Mouse (Mus musculus) ovary, adult 18-20 months (tissue): ENCODE results near the gene Sult1d1.
"Not testable (repeated sequence)": the region's sequence is repeated elsewhere in the genome, so short reads cannot be mapped to it uniquely, and the experiment has no call there.

Source experiments
- DNase-seq: peaks from one replicate; pipeline ENCODE4 v3.0.0; 2022; ENCODE audit warnings: low spot score, mixed read lengths

Gene Sult1d1

DNA sequence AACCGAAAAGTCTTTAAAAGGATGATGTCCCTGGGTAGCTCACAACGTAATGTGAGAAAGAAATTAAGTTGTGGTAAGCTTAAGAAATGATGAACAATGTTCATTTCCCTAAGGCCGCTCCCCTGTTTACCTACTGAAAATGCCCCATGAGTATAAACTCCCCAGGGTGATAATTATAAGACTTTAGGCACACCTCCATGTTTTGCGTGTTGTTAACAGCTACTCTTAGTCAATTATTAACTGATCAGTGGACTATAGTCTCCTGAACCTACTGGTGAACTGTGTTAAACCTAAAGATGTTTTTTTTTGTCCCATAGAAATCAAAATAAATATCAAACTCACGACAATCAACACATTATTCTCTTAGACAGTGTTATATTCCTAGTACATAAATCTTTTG, at the start of gene Sult1d1:
Sult1d1 (minus strand) TSS at position 183 of the 400 bp plus-strand sequence.
- no peak for DNase-seq

- DNase-seq: no peak
These were observed 46.2 kb upstream of the Sult1d1 start for GRCm38 (mm10) chr5:87615128-87615390.

GRCm38 (mm10) chr5:87614364-87615127, 45.7 kb upstream of the Sult1d1 start:
- no peak for DNase-seq

DNA sequence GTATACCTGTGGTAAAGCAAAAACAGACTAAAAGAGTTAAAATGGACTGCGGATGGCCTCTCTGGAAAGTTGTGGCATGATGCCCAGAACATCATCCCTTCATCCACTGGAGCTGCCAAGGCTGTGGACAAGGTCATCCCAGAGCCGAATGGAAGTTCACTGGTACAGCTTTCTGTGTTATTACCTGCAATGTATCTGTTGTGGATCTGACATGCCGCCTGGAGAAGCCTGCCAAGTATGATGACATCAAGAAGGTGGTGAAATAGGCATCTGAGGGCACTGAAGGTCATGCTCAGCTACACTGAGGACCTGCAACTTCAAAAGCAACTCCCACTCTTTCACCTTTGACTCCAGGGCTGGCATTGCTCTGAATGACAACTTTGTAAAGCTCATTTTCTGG, 32.2 kb upstream of the Sult1d1 start:
- DNase-seq: peak; percentile 62

DNA sequence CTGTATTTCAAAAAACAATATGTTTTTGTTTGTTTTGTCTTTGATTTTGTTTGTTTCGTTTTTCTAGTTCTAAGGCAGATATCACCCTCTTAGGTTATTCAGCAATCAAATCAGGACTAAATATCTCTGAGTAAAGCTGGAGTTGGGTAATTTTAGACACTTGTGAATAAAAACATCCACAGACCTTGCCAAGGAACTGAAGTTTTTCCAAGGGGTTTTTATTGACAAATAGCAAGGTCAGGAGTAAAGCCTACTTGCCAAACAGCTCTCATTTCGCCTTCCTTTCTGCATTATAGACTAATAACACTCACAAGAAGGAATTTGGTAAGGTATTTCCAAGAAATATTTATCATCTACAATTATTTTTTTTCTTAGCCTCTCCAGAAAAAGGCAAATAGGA, 29.1 kb upstream of the Sult1d1 start:
- no peak for DNase-seq

- DNase-seq: no peak
These were observed 22.7 kb upstream of the Sult1d1 start, which contains the start of gene Sult1e1 for GRCm38 (mm10) chr5:87591494-87591893. Gene Sult1e1, minus strand, starts transcription at chr5:87591594.

GRCm38 (mm10) chr5:87589916-87590315, 21.1 kb upstream of the Sult1d1 start:
- no peak for DNase-seq

DNA sequence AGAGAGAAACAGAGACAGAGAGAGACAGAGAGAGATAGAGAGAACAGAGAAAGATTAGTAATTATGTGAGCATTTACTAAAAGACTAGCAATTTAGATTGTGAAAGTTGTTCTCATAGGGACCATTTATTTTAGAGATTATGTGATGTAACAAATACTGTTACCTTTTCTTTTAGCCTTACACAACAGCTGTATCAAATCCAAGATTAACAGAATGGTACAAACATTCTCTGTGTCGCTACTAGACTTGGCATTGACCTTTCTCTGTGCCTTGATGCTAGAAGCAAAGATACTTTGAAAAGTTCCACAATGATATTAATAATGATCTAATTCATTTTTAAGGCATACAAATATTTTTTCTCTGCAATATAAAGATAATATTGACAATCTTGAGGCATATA, 11.6 kb upstream of the Sult1d1 start:
- no peak for DNase-seq

DNA sequence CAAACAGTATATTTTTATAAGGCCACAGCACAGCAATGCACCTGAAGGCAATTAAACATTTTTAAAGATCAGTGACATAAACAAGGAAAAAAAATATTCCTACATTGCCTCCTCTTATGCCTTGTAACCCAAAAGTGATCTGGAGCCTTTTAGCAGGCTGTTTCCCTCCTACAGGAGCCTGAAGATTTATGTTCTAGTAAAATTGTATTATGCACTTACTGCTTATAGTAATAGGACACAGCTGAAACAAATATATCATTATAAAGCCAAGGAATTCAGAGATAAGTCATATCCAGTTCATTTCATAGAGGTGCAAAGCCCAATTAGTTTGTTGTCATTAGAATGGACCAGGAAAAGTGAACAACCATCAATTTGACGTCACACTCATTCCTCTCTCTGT, 5.3 kb upstream of the Sult1d1 start:
- DNase-seq: no peak

GRCm38 (mm10) chr5:87573490-87573889, 4.7 kb upstream of the Sult1d1 start:
- DNase-seq: no peak

GRCm38 (mm10) chr5:87572781-87573180, 4.0 kb upstream of the Sult1d1 start:
- no peak for DNase-seq

DNA sequence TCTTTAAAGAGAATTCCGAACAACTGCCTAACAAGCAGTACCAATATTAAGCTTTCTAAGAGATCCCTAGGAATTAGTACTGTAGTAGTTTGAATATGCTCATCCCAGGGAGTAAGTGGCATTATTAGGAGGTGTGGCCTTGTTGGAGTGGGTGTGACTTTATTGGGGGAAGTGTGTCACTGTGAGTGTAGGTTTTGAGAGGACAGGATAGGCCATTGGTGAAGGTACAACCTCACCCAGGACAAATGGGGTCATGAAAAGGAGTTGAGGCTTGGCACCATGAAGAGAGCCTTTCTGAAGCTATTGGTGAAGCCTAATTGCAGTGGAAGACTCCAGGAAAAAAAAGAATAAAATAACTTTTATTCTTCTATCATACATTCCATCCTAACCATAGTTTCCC, 1.5 kb downstream of the Sult1d1 start:
- DNase-seq: no peak

DNA sequence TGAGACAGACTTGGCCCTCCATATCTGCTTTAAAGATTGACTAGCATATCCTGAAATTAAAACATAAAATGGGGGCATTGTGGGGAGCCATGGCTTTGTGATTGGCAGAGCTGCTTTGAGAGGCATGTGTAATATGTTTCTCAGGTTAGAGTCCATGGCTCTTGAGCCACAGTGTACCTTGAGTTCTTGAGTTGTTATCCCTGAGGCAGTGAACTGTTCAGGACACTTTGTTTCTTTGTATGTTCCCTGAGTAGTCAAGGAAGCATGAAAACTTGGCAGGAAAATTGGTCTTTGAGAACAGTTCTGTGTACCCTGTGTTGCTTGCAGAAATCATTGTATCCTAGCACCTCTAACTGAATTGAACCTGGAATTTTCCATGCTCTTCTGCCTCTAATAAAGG, 5.9 kb downstream of the Sult1d1 start:
- DNase-seq: no peak

GRCm38 (mm10) chr5:87562526-87562925, 6.3 kb downstream of the Sult1d1 start:
- no peak for DNase-seq

DNA sequence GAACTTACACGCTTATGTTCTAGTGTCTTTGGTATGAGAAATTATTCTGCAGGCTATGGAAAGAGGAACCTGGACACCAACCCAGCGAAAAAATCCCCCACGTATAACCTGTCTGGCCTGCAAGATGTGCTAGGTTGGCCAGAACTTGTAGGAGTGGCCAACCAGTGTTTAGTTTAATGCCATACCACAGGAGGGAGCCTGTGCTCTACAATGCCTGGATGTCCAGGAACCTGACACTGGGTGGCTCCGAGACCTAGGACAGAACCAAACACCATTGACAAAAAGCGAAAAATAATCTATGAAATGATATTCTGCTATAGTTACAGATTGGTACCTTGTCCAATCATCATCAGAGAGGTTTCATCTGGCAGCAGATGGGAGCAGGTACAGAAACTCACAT, 8.7 kb downstream of the Sult1d1 start:
- no peak for DNase-seq

DNA sequence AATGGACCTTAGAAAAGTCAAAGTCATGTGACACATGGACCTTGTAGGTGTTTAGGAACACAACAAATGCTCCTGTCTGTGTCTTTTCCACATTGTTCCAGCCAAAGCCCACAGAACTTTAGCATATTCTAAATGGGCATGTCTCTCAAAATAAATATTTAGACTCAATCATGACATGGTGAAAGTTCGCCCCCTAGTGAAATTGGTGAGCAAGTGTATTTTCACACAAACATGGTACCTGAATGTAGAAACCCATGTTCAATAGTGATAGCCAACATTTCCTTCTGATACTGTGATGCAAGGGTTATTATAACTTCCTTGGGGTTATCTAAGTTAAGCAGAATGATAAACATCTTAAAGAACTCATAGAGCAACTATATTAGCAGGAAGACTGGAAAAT, 17.9 kb downstream of the Sult1d1 start:
- no peak for DNase-seq

DNA sequence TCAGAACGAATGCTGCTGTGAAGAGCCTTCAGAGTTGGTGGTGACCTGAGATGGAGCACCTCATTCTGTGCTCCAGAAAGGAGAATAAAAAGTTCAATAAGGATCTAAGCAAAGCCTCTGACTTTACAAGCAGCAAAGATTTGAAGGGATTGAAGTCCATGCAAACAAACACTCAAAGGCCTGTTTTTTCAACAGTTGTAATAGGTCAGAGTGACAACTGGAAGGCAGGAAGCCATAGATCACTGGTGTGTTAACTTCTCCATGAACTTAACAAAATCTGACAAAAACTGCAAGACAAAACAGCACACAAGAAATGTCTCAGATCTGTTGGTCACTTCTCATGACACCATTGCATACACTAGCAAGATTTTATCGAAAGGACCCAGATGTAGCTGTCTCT, 30.7 kb downstream of the Sult1d1 start, which contains the start of gene Sult1b1:
Sult1b1 (minus strand) TSS at position 85 of the 400 bp plus-strand sequence.
- no peak for DNase-seq

DNA sequence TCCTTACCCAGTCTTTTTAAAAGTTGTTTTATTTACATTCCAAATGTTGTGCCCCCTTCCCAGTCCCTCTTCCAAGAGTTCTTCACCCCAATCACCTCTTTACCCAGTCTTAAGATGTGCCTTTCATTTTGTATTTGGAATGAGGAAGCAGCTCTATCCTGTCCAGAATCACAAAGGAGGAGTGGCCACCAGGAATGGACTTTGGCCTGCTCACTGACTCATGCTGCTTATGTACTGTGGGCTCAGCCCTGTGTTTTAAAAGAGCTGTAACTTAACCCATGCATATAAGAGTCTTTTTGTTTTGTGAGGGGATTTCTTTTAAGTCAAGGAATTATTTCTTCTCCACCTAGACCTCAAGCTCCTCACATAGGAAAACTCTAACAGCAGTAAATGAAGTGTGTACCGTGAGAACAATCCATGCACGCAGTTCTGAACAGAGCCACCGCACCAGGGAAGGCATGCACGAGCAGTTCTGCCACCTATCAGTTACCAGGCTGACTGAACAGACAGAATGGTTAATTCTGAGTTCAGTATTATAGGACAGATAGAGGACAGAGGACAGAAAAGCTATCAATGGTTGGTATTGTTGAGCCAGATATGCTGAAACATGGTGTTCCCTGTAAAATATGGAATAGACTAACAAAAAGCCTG, 32.7 kb downstream of the Sult1d1 start:
- no peak for DNase-seq

GRCm38 (mm10) chr5:87532288-87532687, 36.5 kb downstream of the Sult1d1 start:
- DNase-seq: no peak

GRCm38 (mm10) chr5:87523561-87523960, 45.3 kb downstream of the Sult1d1 start:
- not testable (repeated sequence) for DNase-seq

DNA sequence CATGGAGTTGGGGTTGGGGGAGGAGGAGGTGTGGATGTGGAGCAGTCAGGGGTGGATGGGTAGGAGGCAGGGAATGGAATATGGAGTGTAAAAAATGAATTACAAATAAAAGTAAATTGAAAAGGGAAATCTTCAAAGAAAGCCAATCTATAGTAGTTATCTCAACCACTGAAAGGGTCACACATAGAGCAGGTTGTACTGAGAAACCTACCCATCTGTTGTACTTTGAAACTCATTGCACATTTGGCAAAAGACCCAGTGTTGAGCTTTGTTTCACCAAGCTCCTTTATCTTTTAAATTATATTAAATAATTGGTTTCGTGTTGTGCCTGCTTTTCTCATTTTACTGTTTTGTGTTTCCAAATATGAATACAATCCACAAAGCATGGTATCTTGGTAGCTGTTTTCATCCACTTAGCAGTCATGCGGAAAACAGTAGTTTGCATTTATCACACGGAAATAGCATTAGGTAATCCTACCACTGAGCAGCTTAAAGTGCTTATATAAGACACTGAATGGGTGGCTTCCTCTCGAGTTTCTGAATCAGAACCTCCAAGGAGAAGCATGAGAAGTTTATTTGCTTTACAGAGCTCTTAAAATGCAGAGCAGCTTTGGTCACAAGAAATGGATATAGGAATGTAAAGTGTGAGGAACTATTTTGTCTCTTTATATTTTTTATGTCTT, 62.9 kb downstream of the Sult1d1 start:
- DNase-seq: no peak
